Mouse (Mus musculus) G1E (cell line): Measurements from ENCODE around the gene Hamp2.

Source experiments
- CTCF ChIP-seq: IDR thresholded peaks from 2 replicates; pipeline ENCODE4 v1.5.1; 2012; ENCODE audit warnings: low read depth, low read length, inconsistent platforms, mixed read lengths
- GATA2 ChIP-seq: IDR thresholded peaks from 2 replicates; pipeline ENCODE4 v1.6.1; 2012; ENCODE audit warnings: low read depth, low read length, inconsistent platforms, borderline replicate concordance
- POLR2AphosphoS5 ChIP-seq: IDR thresholded peaks from 2 replicates; pipeline ENCODE4 v1.6.1; 2012; ENCODE audit warnings: low read depth, low read length, inconsistent platforms; ENCODE audit not compliant: insufficient replicate concordance
- TAL1 ChIP-seq: conservative IDR thresholded peaks from 2 replicates; pipeline ENCODE4 v1.6.1; 2012; ENCODE audit warnings: low read depth, low read length, inconsistent platforms, mixed read lengths

DNA sequence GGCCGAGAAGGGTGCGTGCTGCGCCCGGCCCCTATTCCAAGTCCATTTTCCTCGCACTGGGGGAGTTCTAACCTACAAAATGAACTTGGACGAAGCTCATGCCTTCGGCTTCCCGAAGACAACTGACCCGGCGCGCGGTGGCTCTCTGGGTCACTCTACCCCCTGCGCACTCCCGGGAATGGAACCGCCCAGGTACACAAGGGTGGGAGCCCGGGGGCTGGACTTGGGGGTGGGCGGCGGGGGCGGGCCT, 48.7 kb upstream of the Hamp2 start, which contains the start of gene Lsr:
- TF ChIP-seq CTCF (no peak), POLR2AphosphoS5 (no peak), TAL1 (no peak), GATA2 (no peak)
